Mouse (Mus musculus) MEL (cell line): Measurements from ENCODE around the gene Tubb2b.

Experiments
- CTCF ChIP-seq, 3 experiments: IDR thresholded peaks in 2 of 3; conservative IDR thresholded peaks in 1 of 3; 2 replicates each; pipeline ENCODE4 v1.5.1; 2011 to 2012; ENCODE audit warnings: low read length in 3 of 3, low read depth in 2 of 3, mild to moderate bottlenecking in 2 of 3, improper control_type of control experiment in 1 of 3, inconsistent platforms in 1 of 3, mixed read lengths in 1 of 3, moderate library complexity in 1 of 3; ENCODE audit not compliant: control insufficient read depth in 1 of 3, insufficient read depth in 1 of 3, poor library complexity in 1 of 3, severe bottlenecking in 1 of 3
- POLR2A ChIP-seq, 2 experiments: IDR thresholded peaks; 2 replicates each; pipeline ENCODE4 v1.6.1; 2011 to 2012; ENCODE audit warnings: low read length in 2 of 2, mild to moderate bottlenecking in 2 of 2, control low read depth in 1 of 2, improper control_type of control experiment in 1 of 2, low read depth in 1 of 2, moderate library complexity in 1 of 2; ENCODE audit not compliant: control insufficient read depth in 1 of 2, insufficient read depth in 1 of 2, poor library complexity in 1 of 2
- USF1 ChIP-seq: IDR thresholded peaks from 2 replicates; pipeline ENCODE4 v1.6.1; 2014; ENCODE audit warnings: low read depth, mild to moderate bottlenecking, inconsistent platforms, low read length, improper control_type of control experiment, moderate library complexity
- ZNF384 ChIP-seq: IDR thresholded peaks from 2 replicates; pipeline ENCODE4 v1.6.1; 2012; ENCODE audit warnings: low read depth, mild to moderate bottlenecking, inconsistent platforms, low read length, improper control_type of control experiment

GRCm38 (mm10) chr13:34106256-34106655 lies 24.0 kb downstream of the Tubb2b start:
- TF ChIP-seq CTCF (IDR thresholded peaks at IDR 0.05 in 2 of 3, conservative IDR thresholded peaks at IDR 0.05 in 1 of 3; ENCODE audit: control insufficient read depth in 1 of 3, insufficient read depth in 1 of 3, low read depth in 2 of 3, low read length in 3 of 3, poor library complexity in 1 of 3, severe bottlenecking in 1 of 3), result peak in 1 of 3 experiments; percentile 8; a peak in 1 of 6 replicates
- TF ChIP-seq USF1, result no peak
- TF ChIP-seq POLR2A (IDR thresholded peaks at IDR 0.05; ENCODE audit: control insufficient read depth in 1 of 2, insufficient read depth in 1 of 2, low read depth in 1 of 2, low read length in 2 of 2, poor library complexity in 1 of 2), result no peak
- no peak for TF ChIP-seq ZNF384
